Mouse (Mus musculus) heart, adult 2 months (tissue): ENCODE data around the gene Ncor2. TPM values are rescaled to one million over a fixed set of nuclear protein-coding genes. Genes with fewer than 3 reads are reported as not detected.
"Not testable (repeated sequence)": the region's sequence is repeated elsewhere in the genome, so short reads cannot be mapped to it uniquely, and the experiment has no call there.

Source experiments
- DNase-seq, 2 experiments: peaks; one replicate each; pipeline ENCODE4 v3.0.0; 2021
- H3K27ac ChIP-seq: fragments of 200-600 bp; 2 replicates; pipeline ENCODE4 v1.8.1; 2022
- H3K27me3 ChIP-seq: fragments of 200-500 bp; 2 replicates; pipeline ENCODE4 v1.6.1; 2012; ENCODE audit warnings: mild to moderate bottlenecking, low read length, inconsistent platforms, mixed read lengths; ENCODE audit not compliant: control insufficient read depth, insufficient read depth
- H3K36me3 ChIP-seq: fragments of 200-500 bp; 2 replicates; pipeline ENCODE4 v1.6.1; 2012; ENCODE audit warnings: low read length, inconsistent platforms; ENCODE audit not compliant: control insufficient read depth, insufficient read depth
- H3K4me1 ChIP-seq: fragments of 200-500 bp; 2 replicates; pipeline ENCODE4 v1.6.1; 2011; ENCODE audit warnings: low read length; ENCODE audit not compliant: control insufficient read depth, insufficient read depth
- H3K4me3 ChIP-seq: fragments of 200-600 bp; 2 replicates; pipeline ENCODE4 v1.8.1; 2022
- H3K79me2 ChIP-seq: fragments of 200-500 bp; replicated peaks from 2 replicates; pipeline ENCODE4 v1.6.1; 2012; ENCODE audit warnings: mild to moderate bottlenecking, inconsistent platforms, low read length, moderate library complexity, mixed read lengths; ENCODE audit not compliant: control insufficient read depth, insufficient read depth
- H3K9ac ChIP-seq: fragments of 200-500 bp; 2 replicates; pipeline ENCODE4 v1.6.1; 2012; ENCODE audit warnings: low read depth, mild to moderate bottlenecking, control low read depth, inconsistent platforms, low read length, mixed read lengths
- CTCF ChIP-seq: fragments of 200-600 bp; IDR thresholded peaks from 2 replicates; pipeline ENCODE4 v1.8.1; 2022; ENCODE audit warnings: antibody characterized with exemption, mild to moderate bottlenecking, moderate library complexity
- EP300 ChIP-seq: fragments of 200-500 bp; IDR thresholded peaks from 2 replicates; pipeline ENCODE4 v1.6.1; 2011; ENCODE audit warnings: low read depth, low read length, control low read depth; ENCODE audit not compliant: insufficient read depth
- POLR2A ChIP-seq: fragments of 200-500 bp; IDR thresholded peaks from 2 replicates; pipeline ENCODE4 v1.6.1; 2011; ENCODE audit warnings: mild to moderate bottlenecking, low read depth, low read length, control low read depth; ENCODE audit not compliant: insufficient read depth
- WGBS: fragments of 180-500 bp; shearing (Covaris S2); methylation state at CpG from one replicate; pipeline ENCODE4 v1.1.7; 2018; 5-methylcytosine and 5-hydroxymethylcytosine counted together
- intact Hi-C: fragments of 180-260 bp; cut with DNase I; formaldehyde crosslinking; loops from one replicate; pipeline ENCODE4 v1.15.1; 2025
- polyA plus RNA-seq: library from polyadenylated mRNA; depleted of rRNA; stranded (reverse); fragments of >200 nt; gene quantifications from 2 replicates; pipeline ENCODE4 v1.2.3, GENCODE M21; 2012
- total RNA-seq, 2 experiments: library from RNA; stranded (reverse); gene quantifications; 2 replicates each; pipeline ENCODE4 v1.2.3; 2021

The Ncor2 gene
- total and polyA plus RNA-seq, 3 experiments, result 39.1 to 77.5 (median 73.5) TPM

DNA sequence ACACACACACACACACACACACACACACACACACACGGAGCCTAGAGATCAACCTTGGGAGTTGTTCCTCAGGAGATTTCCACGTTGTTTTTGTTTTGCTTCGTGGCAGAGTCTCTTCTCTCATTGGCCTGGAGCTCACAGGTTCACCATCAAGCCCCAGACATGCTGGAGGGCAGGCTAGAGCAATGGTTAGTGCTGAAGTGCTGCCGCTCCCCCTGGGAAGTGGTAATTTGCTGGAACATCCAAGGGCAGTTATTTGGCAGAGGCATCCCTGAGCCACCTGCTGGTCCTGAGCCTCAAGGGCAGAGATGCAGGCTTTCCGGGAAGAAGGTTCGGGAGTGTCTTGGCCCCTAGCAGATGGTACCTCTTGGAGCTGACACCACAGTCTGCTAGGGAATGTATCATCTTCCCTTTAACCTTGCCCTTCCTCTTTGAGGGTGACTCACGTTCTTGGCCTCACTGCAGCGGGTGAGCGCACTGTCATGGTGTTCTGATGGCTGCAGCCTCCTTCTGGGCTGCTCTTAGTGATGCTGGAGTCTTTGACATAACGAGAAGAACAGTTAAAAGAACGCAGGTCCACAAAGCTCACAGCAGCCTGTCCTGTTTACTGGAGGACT is 25.3 kb upstream of the Ncor2 start:
- no peak overlapping the region for H3K4me3 ChIP-seq
- DNase-seq, result no peak
- intact Hi-C loops, result no loop called here

DNA sequence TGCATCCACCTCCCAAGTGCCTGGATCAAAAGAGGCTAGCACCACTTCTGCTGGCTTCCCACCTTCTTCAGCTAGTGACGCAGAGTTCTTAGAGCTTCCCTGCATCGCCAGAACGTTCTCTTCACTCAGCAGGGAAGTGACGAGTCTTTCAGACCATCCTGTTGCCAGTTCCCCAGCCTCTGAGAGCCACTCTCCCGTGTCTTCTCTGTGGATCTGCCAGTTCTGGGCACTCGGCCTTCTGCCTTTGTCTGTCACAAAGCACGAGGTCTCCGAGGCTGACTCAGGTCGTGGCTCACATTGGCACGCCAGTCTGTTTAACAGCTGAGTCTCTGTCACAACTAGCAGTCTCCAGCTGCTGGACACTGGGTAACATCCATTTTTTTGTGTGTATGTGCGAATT is 24.7 kb upstream of the Ncor2 start:
- peak; percentile 15; the same call in 1 of the 2 replicates for TF ChIP-seq POLR2A
- TF ChIP-seq EP300, result peak; percentile 83
- TF ChIP-seq CTCF, result no peak
- Histone ChIP-seq H3K4me1 (peaks cover 4% of the 10 kb centered on the region), H3K27ac (peak overlapping the region; percentile 75)

More for the DNA sequence above, 25.3 kb upstream of the Ncor2 start:
- H3K9ac ChIP-seq, result no peak overlapping the region
- H3K79me2 ChIP-seq, result no peaks in the 10 kb centered on the region
- H3K27ac ChIP-seq, result peak overlapping the region; percentile 75; the same call in 1 of the 2 replicates
- H3K27me3 ChIP-seq, result no peaks in the 10 kb centered on the region
- no peaks in the 10 kb centered on the region for H3K36me3 ChIP-seq
- 72% methylated on average over 11 of the region's 11 CpGs for WGBS
- TF ChIP-seq EP300 (no peak), CTCF (no peak), POLR2A (no peak)
- peaks cover 4% of the 10 kb centered on the region for H3K4me1 ChIP-seq

DNA sequence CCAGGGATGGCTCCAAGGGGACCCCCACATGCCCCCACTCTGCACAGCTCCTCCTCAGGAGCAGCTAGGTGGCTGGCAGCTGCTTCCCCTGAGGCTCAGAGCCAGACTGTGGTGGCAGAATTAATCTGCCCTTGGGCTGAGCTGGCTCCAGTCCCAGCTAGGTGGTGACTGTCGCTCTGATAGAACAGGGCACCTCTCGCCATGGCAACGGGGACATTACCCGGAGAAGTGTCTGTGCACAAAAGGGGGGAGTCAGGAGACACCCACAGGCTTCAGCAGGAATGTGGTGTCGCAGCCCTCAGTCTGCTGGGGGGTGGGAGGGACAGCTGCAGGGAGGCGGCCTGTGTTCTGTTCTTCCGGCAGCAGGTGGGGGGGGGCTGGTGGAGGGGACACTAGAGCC is 24.1 kb upstream of the Ncor2 start:
- Histone ChIP-seq H3K4me1 (peaks cover 4% of the 10 kb centered on the region), H3K9ac (no peak overlapping the region), H3K4me3 (no peak overlapping the region), H3K36me3 (no peaks in the 10 kb centered on the region), H3K79me2 (no peaks in the 10 kb centered on the region), H3K27ac (peak overlapping the region; percentile 75), H3K27me3 (no peaks in the 10 kb centered on the region)
- DNase-seq, result peak; percentile 73 to 83
- 27% methylated on average over 7 of the region's 7 CpGs for WGBS
- no peak for TF ChIP-seq POLR2A
- TF ChIP-seq CTCF, result 0 out of 2 replicates have a peak, but pooled peaks have one; percentile 8
- TF ChIP-seq EP300, result peak; percentile 77; the same call in 1 of the 2 replicates
- intact Hi-C loops, result loop anchor here (1.0 kb wide), 1 partner anchor 64 kb away; no protein-coding TSS in a partner anchor

More for the DNA sequence above, 24.7 kb upstream of the Ncor2 start:
- Histone ChIP-seq H3K9ac (no peak overlapping the region), H3K27me3 (no peaks in the 10 kb centered on the region), H3K79me2 (no peaks in the 10 kb centered on the region), H3K36me3 (no peaks in the 10 kb centered on the region), H3K4me3 (no peak overlapping the region)
- intact Hi-C loops, result loop anchor here (1.0 kb wide), 1 partner anchor 64 kb away; no protein-coding TSS in a partner anchor
- 41% methylated on average over 11 of the region's 11 CpGs for WGBS
- DNase-seq, result peak; percentile 54 to 74

DNA sequence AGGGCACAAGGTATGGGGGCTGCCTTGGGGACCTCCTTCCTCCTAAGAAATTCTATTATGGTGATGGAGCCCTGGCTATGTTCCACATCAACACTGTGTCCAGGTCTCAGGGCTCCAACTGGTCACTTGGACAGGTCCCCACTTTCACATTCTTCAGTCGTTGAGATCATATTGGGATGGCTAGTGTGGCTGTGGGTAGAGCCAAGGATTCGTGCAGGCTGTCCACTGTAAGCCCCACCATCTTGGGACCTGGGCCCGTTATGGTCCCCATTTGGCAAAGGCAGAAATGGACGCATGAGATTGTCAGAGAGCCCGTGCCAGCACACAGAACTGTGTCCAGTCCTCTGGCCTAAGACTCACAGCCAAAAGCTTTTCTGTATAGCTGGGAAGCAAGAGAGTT is 23.1 kb upstream of the Ncor2 start:
- 48% methylated on average over 5 of the region's 5 CpGs for WGBS
- Histone ChIP-seq H3K9ac (no peak overlapping the region), H3K4me3 (no peak overlapping the region), H3K27ac (no peak overlapping the region; the same call in 1 of the 2 replicates), H3K4me1 (peaks cover 4% of the 10 kb centered on the region), H3K36me3 (no peaks in the 10 kb centered on the region), H3K79me2 (no peaks in the 10 kb centered on the region), H3K27me3 (no peaks in the 10 kb centered on the region)
- intact Hi-C loops, result no loop called here
- peak; percentile 37 to 42 for DNase-seq
- TF ChIP-seq EP300 (no peak), POLR2A (no peak), CTCF (no peak)

DNA sequence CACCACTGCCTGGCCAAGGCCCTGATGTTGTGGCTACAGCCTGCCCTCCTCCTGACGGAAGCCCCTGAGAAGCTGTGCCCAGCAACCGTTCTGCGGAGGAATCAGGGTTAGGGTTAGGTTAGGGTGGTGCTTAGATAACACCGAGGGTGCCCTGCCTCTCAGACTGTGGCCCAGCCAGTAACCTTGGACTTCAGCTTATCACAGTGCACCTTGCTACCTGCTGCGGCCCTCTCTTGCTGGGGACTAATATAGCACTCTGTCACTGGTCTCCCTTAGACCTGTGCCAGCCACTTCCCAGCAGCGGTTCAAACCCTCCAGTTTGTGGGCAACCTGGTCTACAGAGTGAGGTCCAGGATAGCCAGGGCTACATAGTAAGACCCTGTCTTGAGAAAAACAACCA is 20.1 kb upstream of the Ncor2 start:
- Histone ChIP-seq H3K27me3 (no peaks in the 10 kb centered on the region), H3K27ac (no peak overlapping the region), H3K36me3 (no peaks in the 10 kb centered on the region), H3K4me1 (peaks cover 3% of the 10 kb centered on the region), H3K4me3 (no peak overlapping the region), H3K9ac (no peak overlapping the region), H3K79me2 (no peaks in the 10 kb centered on the region)
- intact Hi-C loops, result no loop called here
- TF ChIP-seq POLR2A (no peak), EP300 (no peak), CTCF (no peak)
- WGBS, result 94% methylated on average over 6 of the region's 6 CpGs
- no peak for DNase-seq

DNA sequence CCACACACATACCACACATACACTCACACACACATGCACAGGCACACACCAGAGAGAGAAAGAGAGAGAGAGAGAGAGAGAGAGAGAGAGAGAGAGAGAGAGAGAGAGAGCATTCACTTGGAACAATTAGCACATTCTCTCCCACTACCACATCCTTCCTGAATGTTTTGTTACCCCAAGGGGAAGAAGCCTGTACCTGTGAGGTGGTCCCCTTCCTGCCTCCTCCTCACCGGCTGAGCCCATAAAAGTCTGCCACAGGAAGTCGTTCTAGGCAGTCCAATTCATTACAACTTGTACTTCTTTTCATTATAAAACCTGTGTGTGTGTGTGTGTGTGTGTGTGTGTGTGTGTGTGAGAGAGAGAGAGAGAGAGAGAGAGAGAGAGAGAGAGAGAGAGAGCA is 18.3 kb upstream of the Ncor2 start:
- 42% methylated on average over 2 of the region's 2 CpGs for WGBS
- H3K27me3 ChIP-seq, H3K9ac ChIP-seq, H3K27ac ChIP-seq, intact Hi-C loops, H3K4me1 ChIP-seq, H3K79me2 ChIP-seq, H3K4me3 ChIP-seq, DNase-seq, H3K36me3 ChIP-seq: not testable (repeated sequence)
